Mouse (Mus musculus): Measurements from ENCODE around the gene Mapk11. TPM values are rescaled to one million over a fixed set of nuclear protein-coding genes. Genes with fewer than 3 reads are reported as not detected.

Gene Mapk11
- total RNA-seq, 2 experiments from 2014 or later, result 2.7 to 3.0 TPM

DNA sequence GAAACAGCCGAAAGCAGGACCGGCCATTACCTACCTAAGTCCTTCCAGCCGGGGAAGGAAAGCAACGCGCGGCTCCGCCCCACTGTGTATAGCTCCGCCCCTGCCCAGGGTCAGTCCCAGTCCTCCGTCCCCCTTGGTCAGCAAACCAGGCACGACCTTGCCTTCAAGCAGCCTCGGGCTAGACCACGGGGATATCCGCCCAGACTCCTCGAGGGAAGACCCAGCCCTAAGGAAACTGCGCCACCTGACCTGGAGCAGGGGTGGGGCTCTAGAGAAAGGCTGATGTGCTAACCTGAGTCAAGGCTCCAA, 24.4 kb upstream of the Mapk11 start:
- peak; percentile 73 for DNase-seq

DNA sequence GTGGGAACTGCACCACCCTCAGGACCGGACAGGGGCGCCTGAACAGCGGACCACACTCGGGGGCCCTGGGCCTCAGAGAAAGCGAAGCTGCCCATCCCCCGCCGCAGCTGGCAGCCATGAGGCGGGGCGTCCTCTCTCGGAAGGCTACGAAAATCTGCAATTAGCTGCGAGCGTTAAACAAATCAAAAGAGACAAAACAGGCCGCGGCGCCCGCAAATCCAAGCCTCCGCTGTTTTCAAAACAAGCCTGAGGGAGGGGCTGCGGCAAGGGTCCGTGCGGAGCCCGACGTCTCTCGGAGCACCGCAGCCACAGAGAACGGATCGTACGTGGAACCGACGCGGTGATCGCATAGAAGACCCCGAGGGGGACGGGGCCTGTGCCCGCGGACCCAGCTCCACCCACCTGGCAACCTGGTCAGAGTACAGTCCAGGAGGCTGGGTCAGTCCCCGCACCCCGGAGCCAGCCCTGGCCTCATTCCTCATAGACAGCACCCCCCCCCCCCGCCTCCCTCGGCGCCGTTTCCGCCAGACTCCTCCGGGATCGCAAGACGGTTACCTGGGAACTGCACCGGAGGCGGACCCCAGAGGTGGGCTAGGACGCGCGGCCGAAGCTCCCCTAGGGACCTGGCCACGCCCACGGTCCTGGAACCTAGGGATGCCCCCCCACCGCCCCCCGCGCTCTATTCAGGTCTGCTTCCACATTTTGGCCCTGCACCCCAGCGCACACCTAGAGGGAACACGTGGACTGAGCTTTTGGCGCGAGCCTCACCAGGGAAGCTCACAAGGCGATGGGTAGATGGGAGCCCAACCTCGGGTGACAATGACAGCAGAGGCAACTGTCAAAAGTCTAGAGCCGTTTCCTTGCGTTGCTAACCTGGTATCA, 23.8 kb upstream of the Mapk11 start:
- peak in 1 of 2 experiments; percentile 35 for DNase-seq

DNA sequence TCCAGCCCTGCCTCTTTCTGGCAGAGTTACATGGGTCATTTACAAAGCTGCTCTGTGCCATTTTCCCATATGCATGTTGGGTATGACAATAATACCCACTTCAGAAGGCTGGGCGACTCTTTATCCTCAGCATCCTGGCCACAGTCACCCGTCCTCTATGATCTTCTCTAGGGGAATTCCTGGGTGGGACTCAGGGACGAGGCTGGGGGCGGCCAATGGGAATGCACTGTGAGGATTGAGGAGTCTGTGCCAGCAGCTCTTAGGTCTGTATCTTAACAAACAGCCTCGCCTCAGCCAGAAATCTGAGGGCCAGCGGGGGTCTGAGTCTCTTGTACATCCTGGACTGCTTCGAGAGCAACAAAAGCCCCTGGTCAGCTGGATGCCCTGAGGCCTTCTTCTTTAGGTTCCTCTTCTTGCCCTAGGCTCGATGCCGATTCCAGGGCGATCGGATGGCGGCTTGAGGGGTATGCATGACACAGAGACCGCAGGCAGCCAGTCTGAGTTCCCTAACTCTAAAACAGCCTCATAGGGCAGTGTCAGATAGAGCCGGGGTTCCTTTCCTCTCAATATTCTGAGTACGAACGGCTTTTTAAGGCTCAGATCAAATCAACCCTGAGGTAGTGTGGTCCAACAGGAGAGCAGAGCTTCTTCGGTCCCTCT, 23.0 kb upstream of the Mapk11 start:
- peak in 1 of 2 experiments; percentile 50 for DNase-seq

DNA sequence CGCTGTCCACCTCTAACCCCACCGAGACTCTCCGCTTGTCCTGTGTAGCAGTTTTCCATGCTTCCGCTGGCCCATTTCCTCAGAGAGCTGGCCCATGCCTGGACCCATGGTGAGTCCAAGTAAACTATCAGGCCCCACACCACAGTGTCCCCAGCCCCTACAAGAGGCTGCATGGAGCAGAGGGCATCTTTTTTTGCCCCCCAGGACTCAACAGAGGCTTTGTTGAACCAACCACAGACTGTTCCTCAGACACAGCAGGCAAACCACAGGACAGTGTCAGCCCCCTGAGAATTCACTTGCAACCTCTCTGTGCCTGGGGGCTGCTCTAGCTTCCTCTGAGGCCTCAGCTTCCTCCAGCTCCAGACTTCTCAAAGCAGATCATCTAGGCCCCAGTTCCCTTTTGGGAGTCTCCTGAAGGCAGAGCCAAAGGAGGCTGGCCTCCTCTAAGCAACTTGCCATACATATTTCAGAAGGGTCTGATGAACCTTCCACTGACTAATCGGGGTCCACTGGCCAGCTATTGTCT, 22.2 kb upstream of the Mapk11 start:
- no peak for DNase-seq

DNA sequence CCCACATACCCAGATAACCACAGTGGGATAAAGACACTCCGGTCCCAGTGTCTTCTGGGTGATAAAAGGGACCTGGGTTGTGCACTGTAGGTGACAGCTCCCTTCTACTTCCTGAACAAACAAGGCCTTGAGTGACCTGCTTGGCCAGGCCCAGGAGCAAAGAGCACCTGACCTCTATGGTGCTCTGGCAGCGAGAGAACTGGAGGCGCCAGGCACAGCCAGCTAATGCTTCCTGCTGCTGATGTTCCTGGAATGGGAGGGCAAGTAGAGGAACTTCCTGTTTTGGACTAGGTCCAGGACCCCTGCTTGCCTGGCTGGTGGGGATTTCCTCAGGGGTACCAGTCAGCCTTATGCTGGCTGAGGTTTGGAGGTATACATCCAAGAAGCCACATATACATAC, 20.7 kb upstream of the Mapk11 start:
- peak; percentile 55 to 72 for DNase-seq

DNA sequence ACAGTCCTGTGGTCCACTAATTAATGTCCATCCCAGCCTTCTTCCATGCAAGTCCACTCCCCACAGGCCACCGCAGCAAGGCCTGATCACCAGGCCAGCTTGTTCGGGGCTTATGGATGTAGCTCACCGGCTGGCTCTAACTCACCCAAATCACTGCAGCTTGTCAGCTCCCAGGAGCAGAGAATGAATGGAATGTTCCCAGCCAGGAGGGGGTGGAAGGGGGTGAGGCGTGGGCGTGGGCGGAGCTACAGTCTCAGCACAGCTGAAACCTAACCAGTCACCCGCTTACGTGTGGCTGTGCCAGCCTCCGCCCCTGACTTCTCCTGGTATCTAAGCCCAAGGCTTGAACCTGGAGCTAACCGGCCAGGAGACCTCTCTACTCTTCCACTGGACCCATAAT, 20.0 kb upstream of the Mapk11 start:
- DNase-seq, result peak; percentile 87 to 91

DNA sequence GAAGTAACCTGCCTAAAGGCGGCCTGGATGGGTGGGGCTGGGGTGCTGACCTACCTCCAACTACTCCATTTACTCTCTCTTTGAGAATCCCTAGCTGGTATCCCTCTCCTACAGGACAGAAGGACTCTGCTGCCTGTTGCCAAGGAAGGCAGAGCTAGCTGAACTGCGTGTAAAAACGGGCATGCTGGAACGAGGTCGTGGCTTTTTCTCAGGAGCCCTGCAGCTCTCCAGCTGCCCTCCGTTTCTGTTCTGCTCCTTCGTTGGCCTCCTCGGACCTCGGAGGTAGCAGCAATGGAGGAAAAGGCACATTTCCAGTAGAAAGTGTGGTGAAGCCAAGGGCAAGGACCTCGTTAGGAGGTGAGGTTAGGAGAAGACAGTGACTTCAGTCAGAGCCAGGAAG, 19.5 kb upstream of the Mapk11 start:
- DNase-seq, result peak in 1 of 2 experiments; percentile 26

DNA sequence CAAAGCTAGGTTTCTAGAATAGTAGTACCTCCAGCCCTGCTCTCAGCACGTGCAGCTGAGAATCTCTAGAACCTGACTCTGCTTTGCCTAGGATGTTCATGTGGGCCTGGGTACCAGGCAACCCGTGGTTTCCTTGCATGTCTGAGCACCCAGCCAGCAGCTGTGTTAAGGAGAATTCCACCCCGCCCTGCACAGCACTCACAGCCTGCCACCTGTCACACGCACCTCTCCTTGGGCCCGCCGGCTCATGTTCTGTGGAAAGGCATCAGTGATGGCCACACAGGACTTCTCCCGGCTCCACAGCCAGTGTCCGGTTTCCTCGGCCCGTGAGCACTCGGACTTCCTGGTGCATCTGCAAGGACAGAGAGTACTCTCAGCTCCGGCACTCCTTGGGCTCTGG, 16.1 kb upstream of the Mapk11 start:
- DNase-seq, result no peak

DNA sequence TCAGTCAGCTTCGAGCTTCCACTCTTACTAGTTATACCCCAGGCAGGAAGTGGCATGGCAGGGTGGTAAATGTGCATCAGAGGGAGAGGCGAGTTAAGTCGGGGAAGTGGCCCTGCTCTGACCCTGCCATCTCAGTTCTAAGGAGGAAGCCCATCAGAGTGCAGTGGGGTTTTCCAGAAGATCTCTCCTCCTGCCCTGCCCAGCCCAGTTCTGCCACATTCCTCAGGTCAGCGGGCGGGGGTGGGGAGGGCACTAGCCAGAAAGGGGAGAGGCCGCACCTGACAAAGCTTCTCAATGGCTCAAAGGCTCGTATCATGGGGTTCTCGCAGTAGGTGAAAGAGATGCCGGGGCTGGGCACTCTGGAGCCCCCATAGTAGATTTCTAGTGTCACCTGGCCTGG, 12.0 kb upstream of the Mapk11 start:
- no peak for DNase-seq

DNA sequence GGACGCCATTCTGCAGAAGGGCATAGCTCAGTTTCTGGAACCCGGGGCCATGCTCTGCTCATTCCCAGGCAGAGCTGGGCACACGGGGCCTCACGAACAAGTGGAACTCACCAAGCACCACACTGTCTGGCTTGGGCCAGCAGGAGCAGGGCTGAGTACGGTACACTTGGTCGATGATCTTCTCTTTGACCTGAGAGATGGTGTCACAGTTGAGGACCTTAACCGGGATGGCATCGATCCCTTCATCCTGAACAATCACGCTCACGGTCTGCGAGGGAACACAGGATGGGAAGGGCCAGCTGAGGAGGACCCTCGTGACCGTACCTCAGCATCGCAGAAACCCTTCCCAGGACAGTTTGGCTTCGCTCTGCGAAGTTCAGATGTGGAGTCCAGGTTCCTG, 9.1 kb upstream of the Mapk11 start:
- no peak for DNase-seq

DNA sequence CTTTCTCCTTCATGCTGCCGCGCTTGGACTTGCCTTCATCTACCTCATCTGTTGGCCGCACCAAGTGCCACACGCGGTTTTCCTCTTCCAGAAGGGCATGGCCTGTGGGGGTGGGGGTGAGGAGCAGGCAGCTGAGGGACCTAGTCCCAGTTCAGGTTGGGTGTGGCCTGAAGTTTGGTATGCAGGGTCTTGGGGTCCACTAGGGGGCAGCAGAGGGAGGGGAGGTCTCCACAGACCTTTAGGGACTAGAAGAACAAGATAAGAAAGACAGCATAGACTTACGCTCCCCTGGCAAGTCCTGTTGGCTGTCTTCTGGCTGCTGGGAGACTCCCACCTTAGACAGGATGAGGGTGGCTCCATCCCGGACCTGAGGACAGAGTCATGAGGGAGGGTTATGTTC, 8.5 kb upstream of the Mapk11 start:
- DNase-seq, result peak; percentile 76 to 80

DNA sequence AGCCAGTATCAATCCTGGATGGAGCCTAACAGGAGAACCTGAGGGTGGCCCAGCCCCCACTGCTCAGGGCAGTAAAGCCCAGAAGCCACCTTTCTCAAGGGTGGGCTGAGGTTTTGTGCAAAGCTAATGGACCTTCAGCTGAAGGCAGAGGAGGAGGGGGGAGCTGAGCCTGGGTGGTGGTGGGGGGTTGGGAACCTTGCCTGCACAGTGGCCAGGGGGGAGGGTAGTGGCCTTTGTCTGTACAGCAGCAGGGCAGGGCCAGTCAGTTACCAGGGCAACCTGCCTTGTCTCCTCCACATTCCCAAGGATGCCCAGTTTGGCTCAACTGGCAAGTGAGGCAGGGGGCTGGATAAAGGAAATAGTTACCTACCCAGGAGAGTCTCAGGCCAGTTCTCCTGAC, 2.9 kb upstream of the Mapk11 start:
- no peak for DNase-seq

DNA sequence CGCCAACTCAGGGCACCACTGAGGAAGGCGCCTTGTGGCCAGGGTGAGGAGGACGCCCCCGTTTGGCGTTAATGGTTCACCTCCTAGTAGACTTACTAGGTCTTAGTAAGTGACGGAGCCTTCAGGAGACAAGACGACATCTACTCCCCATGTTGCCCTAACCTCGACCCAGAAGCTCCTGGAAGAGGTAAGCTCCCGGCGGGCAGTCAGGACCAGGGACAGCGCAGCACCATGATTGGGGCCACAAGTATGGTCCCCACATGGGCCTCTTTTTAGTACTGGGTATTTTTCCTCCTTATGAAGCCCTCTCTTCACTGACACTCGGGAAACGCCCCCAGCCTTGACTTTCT, 588 bp upstream of the Mapk11 start:
- DNase-seq, result no peak

DNA sequence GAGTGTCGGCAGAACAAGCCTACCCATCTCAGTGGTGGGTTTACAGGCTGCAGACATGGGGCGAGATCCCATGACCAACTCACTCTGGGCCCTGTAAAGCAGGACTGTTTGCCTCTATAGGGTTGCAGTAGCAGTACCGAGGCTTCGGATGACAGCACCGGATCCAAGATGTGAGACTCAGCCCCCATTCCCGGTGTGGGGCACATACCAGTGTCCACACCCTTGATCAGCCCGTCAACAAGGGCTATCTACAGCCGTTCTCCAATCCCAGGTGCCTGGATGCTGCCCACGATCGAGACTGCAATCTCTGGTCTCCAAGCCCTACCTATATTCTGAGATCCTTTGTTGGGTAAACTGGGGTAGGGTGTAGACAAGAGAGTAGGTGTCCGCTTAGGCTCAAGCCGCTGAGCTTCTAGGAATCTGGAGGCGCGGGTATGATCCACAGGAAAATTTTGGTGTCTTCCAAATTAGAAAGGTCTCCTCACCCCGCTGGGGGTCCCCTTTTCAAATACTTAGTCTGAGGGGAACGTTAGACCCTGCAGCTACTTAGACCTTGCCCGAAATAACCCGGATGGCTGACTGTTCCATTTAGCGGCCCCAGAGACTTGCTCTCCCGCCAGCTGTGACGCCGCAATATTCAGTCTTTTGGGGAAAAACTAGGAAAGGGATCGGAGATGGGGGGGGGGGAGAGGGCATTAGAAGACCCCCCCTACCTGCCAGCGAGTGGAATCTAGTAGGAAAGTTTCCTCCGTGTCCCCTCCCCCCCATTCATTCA, 745 bp downstream of the Mapk11 start:
- peak in 1 of 2 experiments; percentile 40 for DNase-seq

DNA sequence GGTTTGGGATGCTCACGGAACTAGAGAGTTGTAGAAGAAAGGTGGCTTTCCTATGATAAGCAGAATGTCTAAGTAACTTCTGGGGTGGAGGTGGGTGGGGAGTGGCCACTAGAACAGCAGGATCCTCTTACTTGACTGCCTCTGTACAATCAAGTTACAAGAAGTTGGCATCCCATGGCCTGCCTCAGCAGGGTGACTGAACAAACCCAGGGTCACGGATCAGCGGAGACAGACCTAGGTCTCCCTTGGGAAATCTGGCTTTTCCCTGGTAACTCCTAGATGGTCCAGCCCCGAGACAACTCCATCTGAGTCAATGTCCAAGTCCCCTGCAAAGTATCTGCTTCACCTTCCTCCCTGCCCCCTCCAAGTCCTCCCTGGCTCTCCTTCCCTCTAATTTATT, 1.5 kb downstream of the Mapk11 start:
- DNase-seq, result no peak

DNA sequence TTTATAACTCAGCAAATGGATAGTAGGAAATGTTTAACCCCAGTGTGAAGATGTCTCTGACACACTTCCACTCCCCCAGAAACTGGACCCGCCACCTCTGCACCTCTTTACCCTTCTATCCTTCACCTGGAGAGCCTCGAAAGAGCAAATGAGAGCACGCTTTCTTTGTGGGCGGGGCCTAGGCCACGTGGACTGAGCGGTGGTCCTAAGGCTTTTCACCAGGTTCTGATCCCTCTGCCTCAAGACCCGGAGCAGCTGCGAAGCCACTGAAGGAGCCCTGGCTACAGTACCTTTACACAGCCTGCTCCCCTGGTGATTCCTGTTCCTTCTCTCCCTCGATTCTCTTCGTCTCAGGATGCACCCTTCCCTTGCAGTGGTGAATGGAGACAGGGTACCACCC, 2.0 kb downstream of the Mapk11 start:
- DNase-seq, result no peak

DNA sequence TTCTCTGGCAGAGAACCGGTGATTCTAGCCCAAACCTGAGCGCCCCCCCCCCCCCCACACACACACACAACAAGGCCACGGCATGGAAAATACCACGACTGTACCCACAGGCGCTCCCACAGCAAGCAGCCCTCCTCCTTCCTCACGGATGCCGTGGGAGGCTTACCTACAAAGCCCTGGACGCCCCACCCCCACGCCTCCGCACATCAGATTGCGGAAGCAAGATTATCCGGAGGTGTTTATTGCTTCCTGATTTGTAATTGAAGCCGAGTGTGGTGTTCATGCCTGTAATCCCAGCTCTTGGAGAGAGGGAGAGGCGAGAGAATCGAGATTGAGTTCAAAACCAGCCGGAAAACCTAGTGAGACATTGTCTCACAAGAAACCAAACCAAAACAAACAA, 2.4 kb downstream of the Mapk11 start:
- DNase-seq, result peak in 1 of 2 experiments; percentile 53

DNA sequence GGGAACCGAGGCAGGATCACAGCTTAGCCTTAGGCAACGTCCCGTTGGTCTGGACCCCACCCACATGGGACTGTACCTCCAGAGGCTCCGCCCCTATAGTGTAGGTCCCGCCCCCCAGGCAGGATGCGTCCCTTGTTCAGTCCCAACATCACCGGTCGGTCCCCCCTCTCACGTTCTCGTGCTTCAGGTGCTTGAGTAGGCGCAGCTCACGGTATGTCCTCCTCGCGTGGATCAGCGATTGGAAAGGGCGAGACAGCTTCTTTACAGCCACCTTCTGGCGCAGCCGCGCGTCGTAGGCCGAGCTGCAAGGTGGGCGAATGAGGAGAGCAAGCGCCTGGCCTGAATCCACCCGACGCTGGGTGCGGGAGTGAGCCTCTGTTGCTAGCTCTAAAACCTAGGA, 2.9 kb downstream of the Mapk11 start:
- DNase-seq, result peak in 1 of 2 experiments; percentile 40

DNA sequence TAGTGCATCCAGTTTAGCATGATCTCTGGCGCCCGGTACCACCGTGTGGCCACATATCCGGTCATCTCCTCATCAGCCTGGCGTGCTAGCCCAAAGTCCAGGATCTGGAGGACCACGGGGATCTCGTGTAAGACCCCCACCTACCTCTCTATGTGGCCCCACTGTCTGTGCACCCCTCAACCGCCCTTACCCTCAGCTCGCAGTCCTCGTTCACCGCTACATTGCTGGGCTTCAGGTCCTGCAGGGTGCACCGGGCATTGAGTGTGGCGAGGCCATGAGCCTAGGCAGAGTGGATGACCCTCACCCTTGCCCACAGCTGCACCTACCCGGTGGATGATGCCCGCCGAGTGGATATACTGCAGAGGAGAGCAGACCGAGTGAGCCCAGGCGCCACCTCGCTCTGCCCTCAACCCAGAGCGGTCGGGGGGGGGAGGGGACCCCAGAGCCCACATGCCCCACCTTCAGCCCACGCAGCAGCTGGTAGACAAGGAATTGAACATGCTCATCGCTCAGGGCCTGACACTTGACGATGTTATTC, 3.5 kb downstream of the Mapk11 start:
- DNase-seq, result no peak

DNA sequence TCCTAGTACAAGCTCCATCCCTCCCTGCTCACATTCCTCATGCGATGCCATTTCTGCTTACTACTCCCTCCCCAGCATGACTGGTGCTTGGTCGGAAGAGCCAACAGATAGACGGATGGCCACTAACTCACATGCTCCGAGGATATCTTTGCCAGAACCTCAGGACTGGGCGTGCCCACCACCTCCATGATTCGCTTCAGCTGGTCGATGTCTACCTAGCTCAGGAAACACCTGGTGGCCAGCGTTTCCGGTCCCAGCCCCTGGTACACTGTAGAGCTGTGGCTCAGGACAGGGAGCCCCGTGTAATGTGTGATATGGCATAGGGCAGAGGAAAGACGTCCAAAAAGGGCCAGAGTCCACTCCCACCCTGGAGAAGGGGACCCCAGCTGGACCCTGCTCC, 4.5 kb downstream of the Mapk11 start:
- no peak for DNase-seq

DNA sequence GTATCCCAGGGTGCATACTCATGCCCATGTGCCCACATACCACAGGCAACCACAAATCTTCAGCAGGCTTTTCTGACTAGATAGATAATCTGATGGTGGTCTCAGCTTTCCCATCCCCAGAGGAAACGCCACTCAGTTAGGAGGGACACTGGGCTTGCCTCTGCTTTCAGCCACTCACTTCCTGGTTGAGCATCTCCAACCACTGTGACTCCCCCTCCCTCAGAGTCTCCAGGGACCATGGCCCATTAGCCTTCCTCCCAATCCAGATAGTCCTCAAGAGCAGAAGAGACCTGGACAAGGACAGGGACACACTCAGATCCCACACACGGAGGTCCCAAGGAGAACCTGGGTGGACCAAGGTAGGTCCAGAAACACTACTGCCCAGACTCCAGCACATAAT, 6.3 kb downstream of the Mapk11 start:
- DNase-seq, result no peak

DNA sequence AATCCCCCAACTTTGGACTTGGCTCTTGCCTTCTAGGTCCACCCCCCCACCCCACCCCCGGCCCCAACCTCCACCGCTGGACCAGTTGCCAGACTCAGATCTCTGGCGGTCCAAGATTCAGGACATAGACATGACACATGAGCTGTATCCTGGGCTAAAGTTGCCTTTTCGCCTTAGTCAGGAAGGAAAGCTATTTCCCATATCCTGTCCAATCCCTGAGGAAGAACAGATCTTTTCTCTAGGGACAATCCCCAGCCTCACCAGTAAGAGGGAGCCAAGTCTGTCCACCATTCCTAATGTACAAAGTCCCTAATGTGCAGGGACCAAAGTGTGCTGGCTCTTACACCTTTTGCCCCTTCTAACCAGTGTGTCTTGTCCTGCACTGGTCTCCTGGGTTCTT, 7.5 kb downstream of the Mapk11 start:
- DNase-seq, result peak in 1 of 2 experiments; percentile 58

DNA sequence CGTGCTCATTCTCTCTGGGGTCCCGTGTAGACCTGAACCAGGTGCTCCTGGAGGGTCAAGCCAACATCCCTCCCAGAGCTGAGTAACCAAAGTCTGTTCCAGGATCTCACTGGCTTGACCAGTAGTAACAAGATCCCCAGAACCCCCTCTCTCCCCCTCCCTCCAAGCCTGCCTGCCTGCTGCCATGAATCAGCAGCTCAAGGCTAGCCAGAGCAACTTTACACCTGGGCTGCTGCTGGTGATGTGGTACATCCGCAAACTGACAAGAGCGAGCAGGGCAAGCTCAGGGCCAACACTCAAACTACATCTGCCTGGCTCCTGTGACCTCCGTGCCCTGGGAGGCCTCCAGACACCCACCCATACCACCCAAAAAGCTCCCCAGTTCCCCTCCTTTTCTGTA, 8.0 kb downstream of the Mapk11 start:
- DNase-seq, result no peak

All from heart, adult 18-20 months (tissue).